Mouse (Mus musculus) ES-CJ7 (cell line): Measurements from ENCODE around the gene Ssmem1.
A peak's percentile ranks its signal among the peaks of the same experiment; 100 is the strongest.

ENCODE experiments used
- DNase-seq: peaks from one replicate; pipeline ENCODE4 v3.0.0; 2011; ENCODE audit warnings: low read depth, low spot score

Gene Ssmem1

DNA sequence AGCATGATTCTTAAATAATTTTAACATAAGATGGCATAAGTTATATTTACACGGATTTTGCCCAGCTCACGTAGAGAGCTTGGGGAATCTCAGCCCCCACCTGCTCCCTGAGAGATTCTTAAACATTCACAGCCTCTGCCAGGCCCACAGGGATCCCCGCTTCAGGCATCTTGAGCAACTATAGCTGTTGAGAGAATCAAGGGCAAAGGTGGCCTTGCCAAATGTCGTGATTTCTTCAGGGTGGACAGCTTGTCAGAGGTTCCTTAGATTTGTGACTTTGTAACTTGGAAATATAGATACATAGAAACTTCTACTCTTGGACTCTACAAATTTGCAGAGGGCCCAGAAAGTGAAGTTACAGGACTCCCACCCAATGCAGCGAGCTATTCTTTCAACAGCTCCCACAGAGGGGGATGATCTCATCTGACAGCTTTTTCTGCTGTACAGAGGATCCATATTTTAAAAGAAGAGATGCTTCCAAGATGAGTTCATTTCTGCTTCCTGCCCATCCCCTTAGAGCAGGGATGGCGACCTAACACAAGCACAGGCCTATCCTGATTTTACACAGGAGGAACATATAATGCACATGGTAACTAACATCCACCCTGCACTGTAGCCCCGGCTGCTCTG is 43.8 kb downstream of the Ssmem1 start:
- no peak for DNase-seq

DNA sequence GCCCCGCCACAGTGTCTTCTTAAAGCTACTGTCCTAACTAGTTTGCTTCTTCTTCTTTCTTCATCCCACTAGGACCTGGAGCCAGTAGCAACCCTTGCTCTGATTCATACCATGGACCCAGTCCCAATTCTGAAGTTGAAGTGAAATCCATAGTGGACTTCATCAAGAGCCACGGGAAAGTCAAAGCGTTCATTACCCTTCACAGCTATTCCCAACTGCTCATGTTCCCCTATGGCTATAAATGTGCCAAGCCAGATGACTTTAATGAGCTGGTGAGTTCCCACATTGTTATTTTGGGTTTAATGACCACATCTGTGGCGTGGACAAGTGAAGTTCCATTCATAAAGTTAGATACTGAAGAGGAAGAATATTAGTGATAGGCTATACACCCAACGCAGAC is 44.4 kb downstream of the Ssmem1 start:
- DNase-seq, result no peak

DNA sequence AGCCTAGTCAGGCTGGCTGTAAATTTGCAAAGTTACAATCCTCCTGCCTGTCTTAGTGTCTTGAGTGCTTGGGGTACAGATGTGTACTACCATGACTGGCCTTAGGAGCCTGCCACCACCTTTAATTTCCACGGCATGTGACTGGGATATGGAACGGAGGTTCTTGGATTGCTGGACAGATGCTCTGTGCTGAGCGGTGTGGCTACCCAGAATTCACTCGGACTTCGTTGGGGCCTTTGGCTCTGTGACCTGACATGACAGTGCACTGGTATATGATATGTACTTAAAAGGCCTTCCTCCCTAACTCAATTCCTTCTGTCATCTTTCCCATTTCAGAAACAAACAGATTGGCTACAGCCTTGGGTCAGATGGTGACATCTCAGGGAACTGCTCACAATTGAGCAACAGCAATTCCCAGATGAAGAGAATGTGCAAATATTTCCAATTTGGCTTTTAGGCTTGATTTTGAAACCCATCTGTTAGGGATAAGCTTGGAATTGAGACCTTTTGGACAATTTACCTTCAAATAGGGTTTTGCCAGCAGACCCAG is 45.0 kb downstream of the Ssmem1 start:
- DNase-seq, result no peak

DNA sequence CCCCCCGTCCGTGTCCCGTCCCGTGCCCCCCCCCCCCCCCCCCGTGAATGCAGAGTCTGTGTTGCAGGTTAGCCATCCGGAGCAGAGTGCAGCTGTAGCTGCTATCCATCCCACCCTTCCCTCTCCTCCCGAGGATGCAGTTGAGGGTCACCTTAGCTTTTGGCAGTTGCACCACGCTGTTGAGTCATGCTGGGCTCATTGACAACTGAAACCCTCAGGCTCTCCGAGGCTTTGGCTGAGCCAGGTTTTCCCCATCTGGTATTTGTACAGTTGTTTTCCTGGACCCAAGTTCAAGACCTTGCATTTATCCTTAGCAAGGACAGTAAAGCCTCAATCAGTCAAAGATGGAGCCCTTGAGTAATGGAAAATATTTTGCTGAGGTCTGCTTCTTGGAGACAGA is 46.4 kb downstream of the Ssmem1 start:
- peak; percentile 43 for DNase-seq

DNA sequence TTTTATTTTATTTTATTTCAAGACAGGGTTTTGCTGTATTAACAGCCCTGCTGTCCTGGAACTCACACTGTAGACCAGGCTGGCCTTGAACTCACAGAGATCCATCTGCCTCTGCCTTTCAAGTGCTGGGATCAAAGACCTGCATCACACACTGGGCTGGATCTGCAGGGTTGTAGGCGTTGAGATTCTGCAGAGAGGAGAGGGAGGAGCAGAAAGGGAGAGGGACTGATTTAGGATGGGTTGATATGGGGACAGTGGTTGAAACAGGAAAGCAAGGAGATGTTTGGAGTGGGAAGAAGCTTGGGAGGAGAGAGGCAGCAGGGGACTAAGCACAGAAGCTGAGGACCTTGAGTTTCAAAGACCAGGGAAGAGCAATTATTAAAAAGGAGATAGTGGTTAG is 50.1 kb downstream of the Ssmem1 start:
- DNase-seq, result no peak

DNA sequence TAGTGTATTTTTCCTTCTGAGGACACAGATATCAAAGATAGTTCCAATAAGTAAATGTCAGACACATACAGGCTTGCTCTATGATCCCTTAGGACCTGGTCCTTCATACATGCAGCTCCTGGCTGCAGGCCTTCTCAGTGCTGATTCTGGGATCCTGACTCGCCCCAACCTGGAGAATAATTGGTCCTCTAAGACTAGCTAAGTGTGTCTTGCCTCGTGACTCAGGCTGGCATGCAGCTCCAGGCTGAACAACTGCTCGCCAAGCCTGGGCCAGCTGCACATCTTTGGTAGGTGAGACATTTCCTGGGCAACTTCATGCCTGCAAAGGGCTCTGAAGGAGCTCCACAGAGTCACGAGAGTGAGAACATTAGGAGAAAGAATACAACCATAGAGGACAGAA is 52.5 kb downstream of the Ssmem1 start:
- DNase-seq, result no peak

DNA sequence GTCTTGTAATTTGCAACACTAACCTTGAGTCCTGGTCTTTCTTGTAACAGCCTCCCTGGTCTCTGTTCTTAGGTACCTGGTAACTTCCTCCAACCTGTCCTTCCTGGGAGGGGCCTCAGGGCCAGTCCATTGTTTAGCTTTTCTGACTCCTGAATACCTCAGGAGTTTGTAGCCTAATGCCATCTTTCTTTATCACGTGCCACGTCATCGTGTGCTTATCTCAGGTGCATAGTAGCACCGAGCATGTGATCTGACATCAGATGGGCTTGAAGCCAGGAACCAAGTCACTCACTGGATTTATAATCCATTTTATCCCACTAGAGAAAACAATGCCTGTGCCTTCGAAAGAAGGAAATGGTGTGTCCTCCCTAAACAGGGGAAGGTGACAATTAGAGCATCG is 53.9 kb downstream of the Ssmem1 start:
- DNase-seq, result no peak

DNA sequence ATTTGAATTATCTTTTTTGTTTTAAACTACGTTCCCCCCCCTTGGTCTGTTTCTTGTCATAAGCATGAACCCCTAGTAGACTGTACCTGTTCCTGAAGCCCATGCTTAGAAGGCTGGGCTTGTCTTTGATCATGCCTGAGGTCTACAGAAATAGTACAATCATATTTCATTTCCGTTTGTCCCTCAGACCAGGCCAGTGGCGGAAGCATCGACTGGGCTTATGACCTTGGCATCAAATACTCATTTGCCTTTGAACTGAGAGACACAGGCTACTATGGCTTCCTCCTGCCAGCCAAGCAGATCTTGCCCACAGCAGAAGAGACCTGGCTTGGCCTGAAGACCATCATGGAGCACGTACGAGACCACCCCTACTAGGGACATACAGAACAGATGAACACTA is 54.4 kb downstream of the Ssmem1 start:
- no peak for DNase-seq

DNA sequence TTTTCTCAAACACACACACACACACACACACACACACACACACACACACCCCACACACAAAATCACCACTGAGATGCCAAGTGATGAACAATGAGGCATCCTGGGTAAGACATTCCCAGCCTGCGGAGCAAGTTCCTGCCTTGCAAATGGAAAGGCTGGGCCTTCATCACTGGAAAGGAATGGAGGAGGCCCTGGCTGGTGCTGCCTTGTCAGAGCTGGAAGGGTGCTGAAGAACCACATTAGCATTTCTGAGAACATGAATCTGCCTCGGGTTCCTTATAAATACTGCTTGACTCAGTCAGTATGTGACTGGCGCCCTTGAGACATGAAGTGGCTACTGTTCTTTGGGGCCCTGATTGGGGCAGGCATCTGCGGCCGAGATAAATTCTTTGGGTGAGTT is 58.4 kb downstream of the Ssmem1 start, which contains the start of gene Cpa4:
TSS of gene Cpa4 (plus strand) at position 301 of the 400 bp plus-strand sequence.
- DNase-seq, result no peak

DNA sequence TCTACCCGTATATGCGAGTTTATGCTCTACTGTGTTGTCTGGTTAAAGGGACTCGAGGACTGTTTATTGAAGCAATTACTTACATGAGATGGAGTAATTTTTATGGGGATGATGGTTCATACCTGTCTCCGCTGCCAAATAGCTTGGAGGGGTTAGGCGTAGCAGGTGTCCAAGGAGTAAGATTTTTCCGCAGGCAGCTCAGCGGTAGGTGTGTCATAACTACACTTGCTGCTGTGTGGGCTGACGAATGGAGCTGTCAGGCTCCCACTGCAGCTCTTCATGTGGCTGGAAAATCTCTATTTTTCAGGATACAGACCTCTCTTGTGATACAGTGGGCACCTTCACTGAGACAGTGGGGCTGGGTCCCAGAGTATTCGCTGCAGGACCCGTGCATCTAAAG is 59.7 kb downstream of the Ssmem1 start:
- DNase-seq, result no peak
